Mouse (Mus musculus) stomach, embryonic 14.5 days (tissue): ENCODE measurements around the gene Ccdc61. TPM values are rescaled to one million over a fixed set of nuclear protein-coding genes. Genes with fewer than 3 reads are reported as not detected.

ENCODE experiments used
- ATAC-seq: fragments of 200-750 bp; cut with Nextera tagmentation; 2 replicates; pipeline ENCODE4 v1.8.0; 2017; ENCODE audit warnings: low read depth, moderate TSS enrichment; ENCODE audit not compliant: insufficient number of reproducible peaks, insufficient read depth, low FRiP score
- H3K27ac ChIP-seq: fragments of 300-500 bp; sonication (generic); 2 replicates; pipeline ENCODE4 v1.5.1; 2014; ENCODE audit warnings: mild to moderate bottlenecking, low read length, moderate library complexity, mixed read lengths
- H3K27me3 ChIP-seq: fragments of 300-500 bp; sonication (generic); 2 replicates; pipeline ENCODE4 v1.6.1; 2014; ENCODE audit warnings: low read length, control low read depth, mixed read lengths; ENCODE audit not compliant: control insufficient read depth, insufficient read depth
- H3K36me3 ChIP-seq: fragments of 300-500 bp; sonication (generic); 2 replicates; pipeline ENCODE4 v1.6.1; 2014; ENCODE audit warnings: mild to moderate bottlenecking, control low read depth, low read length, moderate library complexity, mixed read lengths; ENCODE audit not compliant: control insufficient read depth, insufficient read depth
- H3K4me1 ChIP-seq: fragments of 300-500 bp; sonication (generic); 2 replicates; pipeline ENCODE4 v1.6.1; 2014; ENCODE audit warnings: low read length, control low read depth, mixed read lengths; ENCODE audit not compliant: control insufficient read depth, insufficient read depth
- H3K4me2 ChIP-seq: fragments of 300-500 bp; sonication (generic); replicated peaks from 2 replicates; pipeline ENCODE4 v1.6.1; 2014; ENCODE audit warnings: low read depth, low read length, control low read depth
- H3K4me3 ChIP-seq: fragments of 300-500 bp; sonication (generic); 2 replicates; pipeline ENCODE4 v1.5.1; 2014; ENCODE audit warnings: low read depth, low read length, control low read depth
- H3K9ac ChIP-seq: fragments of 300-500 bp; sonication (generic); replicated peaks from 2 replicates; pipeline ENCODE4 v1.6.1; 2014; ENCODE audit warnings: low read depth, mild to moderate bottlenecking, control low read depth, low read length, moderate library complexity, mixed read lengths
- H3K9me3 ChIP-seq: fragments of 300-500 bp; sonication (generic); 2 replicates; pipeline ENCODE4 v1.6.1; 2016; ENCODE audit warnings: low read depth, low read length, control low read depth; ENCODE audit not compliant: control insufficient read depth
- WGBS: fragments of 180-500 bp; shearing (Covaris S2); extraction: QIAGEN DNeasy Blood & Tissue Kit; methylation state at CpG from one replicate; pipeline ENCODE4 v1.1.7; 2014; 5-methylcytosine and 5-hydroxymethylcytosine counted together
- polyA plus RNA-seq: library from polyadenylated mRNA; unstranded; fragments of >200 nt; fragmentation: Nextera tagmentation; extraction: Ambion mirVana; gene quantifications from 2 replicates; pipeline ENCODE4 v1.2.1, GENCODE M21; 2014

Gene Ccdc61
- polyA plus RNA-seq, 1 experiment from 2014 or later, result 18.5 TPM

DNA sequence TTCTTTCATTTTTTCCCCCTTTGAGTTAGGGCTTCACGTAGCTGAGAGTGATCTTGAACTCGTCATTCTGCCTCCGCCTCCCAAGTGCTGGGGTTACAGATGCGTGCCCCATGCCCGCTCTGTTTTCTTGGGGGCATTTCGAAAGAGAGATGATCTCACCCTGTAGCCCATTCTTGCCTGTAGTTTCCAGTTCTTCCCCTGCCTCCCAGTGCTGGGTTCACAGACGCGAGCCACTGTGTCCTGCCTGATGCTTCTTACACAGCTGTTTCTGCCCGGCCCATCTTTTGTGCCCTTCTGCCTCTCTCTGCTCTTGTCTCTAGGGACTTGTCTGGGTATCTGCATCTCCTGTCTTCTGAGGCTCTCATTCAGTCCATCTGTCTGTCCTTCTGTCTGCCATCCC lies 32.6 kb upstream of the Ccdc61 start:
- no peak overlapping the region for H3K9ac ChIP-seq
- no peaks in the 10 kb centered on the region for H3K36me3 ChIP-seq
- H3K9me3 ChIP-seq, result no peaks in the 10 kb centered on the region
- H3K27me3 ChIP-seq, result no peaks in the 10 kb centered on the region
- no peak overlapping the region for H3K4me2 ChIP-seq
- 54% methylated on average over 9 of the region's 9 CpGs for WGBS
- H3K27ac ChIP-seq, result no peak overlapping the region
- ATAC-seq, result no peak
- no peaks in the 10 kb centered on the region for H3K4me1 ChIP-seq
- H3K4me3 ChIP-seq, result no peak overlapping the region

DNA sequence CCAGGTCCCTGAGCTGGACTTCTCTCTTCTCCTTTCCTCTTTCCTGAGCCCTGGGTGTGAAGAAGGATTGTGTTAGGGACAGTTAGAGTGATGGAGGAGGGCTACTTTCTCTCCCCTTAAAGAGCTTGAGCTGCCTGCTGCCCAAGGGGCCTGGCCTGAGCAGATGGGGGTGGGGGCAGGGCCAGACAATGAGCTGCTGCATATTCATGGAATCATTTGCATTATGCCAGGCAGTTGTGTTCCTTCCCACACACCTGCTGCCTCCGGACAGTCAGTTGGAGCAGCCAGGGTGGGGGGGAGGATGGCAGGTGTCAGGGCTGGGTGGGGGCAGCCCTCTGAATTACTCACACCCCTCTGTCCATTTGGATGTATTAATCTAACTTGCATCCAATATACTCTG lies 32.2 kb upstream of the Ccdc61 start:
- Histone ChIP-seq H3K4me1 (no peaks in the 10 kb centered on the region), H3K9me3 (no peaks in the 10 kb centered on the region), H3K27ac (no peak overlapping the region), H3K4me2 (no peak overlapping the region), H3K4me3 (no peak overlapping the region), H3K36me3 (no peaks in the 10 kb centered on the region), H3K27me3 (no peaks in the 10 kb centered on the region), H3K9ac (no peak overlapping the region)
- 27% methylated on average over 1 of the region's 1 CpGs for WGBS
- ATAC-seq, result no peak

DNA sequence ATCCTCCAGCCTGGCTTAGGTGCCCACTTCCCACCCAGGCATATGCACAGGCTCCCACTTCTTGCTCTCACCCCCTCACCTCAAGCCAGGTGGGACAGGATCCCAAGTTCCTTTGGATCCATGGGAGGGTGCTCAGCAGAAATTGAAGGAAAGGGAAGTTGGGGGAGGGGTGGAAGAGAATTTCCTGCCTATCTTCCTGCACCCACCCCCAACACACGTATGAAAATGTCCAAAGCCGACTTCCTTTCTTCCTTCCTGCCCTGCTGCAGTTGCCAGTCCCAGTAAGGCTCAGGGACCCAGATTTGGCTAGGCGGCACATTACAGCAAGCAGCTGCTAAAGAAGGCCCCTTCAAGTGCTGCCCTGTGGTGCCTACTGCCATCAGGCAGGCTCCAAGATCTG lies 17.5 kb upstream of the Ccdc61 start:
- Histone ChIP-seq H3K36me3 (no peaks in the 10 kb centered on the region), H3K9me3 (no peaks in the 10 kb centered on the region), H3K4me2 (no peak overlapping the region; the same call in 1 of the 2 replicates), H3K4me1 (no peaks in the 10 kb centered on the region), H3K9ac (no peak overlapping the region), H3K27ac (no peak overlapping the region), H3K27me3 (0 out of 2 replicates have a peak, but pooled peaks cover 20% of the 10 kb centered on the region), H3K4me3 (no peak overlapping the region)
- no peak for ATAC-seq
- WGBS, result 20% methylated on average over 3 of the region's 3 CpGs

DNA sequence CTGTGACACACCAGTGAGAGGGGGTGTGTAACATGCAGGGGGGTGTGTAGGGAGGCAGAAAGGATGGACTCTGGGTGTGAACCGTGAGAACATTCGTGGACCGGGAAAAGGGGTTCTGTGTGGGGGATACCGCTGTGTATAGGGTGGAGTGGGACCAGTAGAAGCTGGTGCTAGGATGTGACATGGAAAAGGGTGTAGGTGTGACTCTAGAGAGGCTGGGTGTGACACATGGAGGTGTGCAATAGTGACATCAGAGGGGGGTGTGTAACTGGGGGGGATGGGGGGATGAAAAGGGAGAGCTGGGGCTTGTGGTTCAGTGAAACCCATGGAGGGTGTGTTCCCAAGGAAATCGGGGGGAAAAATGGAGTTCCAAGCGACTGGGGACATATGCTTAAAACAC lies 16.7 kb upstream of the Ccdc61 start:
- Histone ChIP-seq H3K27ac (no peak overlapping the region; the same call in 1 of the 2 replicates), H3K4me3 (peak overlapping the region; percentile 45), H3K9ac (no peak overlapping the region), H3K4me1 (no peaks in the 10 kb centered on the region), H3K27me3 (0 out of 2 replicates have a peak, but pooled peaks cover 20% of the 10 kb centered on the region), H3K36me3 (no peaks in the 10 kb centered on the region), H3K9me3 (no peaks in the 10 kb centered on the region), H3K4me2 (peak overlapping the region; percentile 92)
- ATAC-seq, result no peak
- WGBS, result 47% methylated on average over 6 of the region's 6 CpGs

DNA sequence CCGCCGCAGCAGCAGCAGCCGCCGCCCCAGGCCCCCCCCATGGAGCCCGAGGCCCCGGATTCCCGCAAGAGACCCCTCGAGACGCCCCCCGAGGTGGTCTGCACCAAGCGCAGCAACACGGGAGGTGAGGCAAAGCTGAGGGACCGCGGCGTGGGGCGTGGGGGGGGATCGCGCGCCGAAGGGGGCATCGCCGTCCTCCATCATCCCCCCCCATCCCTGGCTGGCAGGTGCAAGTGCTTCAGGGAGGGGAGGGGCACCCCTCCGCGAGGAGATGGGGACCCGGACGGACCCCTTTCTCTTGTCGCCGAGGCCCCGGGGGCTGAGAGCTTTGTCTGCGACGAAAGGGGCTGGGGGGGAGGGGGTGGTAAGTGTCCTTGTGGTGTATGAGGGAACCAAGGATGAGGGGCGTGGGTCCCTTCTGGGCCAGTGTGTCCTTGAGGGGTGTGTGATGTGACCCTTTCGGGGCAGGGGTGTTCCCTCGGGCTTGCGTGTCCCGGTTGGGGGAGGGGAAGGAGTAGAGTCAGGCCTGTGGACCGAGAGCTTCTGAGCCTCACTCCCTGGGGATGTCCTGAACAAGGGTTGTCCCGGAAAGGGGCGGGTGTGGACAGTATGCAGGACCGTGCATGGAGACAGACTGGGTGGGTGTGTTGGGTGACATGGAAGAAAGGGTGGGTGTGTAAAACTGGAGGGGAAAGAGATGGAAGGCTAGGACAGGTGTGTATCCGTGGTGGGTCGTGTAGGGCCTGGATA lies 16.0 kb upstream of the Ccdc61 start:
- Histone ChIP-seq H3K4me3 (peak overlapping the region; percentile 45), H3K36me3 (no peaks in the 10 kb centered on the region), H3K27me3 (0 out of 2 replicates have a peak, but pooled peaks cover 20% of the 10 kb centered on the region), H3K9ac (peak overlapping the region; percentile 50; the same call in 1 of the 2 replicates), H3K27ac (no peak overlapping the region), H3K4me2 (peak overlapping the region; percentile 92), H3K4me1 (no peaks in the 10 kb centered on the region), H3K9me3 (no peaks in the 10 kb centered on the region)
- WGBS, result 3% methylated on average over 32 of the region's 42 CpGs
- ATAC-seq, result no peak

DNA sequence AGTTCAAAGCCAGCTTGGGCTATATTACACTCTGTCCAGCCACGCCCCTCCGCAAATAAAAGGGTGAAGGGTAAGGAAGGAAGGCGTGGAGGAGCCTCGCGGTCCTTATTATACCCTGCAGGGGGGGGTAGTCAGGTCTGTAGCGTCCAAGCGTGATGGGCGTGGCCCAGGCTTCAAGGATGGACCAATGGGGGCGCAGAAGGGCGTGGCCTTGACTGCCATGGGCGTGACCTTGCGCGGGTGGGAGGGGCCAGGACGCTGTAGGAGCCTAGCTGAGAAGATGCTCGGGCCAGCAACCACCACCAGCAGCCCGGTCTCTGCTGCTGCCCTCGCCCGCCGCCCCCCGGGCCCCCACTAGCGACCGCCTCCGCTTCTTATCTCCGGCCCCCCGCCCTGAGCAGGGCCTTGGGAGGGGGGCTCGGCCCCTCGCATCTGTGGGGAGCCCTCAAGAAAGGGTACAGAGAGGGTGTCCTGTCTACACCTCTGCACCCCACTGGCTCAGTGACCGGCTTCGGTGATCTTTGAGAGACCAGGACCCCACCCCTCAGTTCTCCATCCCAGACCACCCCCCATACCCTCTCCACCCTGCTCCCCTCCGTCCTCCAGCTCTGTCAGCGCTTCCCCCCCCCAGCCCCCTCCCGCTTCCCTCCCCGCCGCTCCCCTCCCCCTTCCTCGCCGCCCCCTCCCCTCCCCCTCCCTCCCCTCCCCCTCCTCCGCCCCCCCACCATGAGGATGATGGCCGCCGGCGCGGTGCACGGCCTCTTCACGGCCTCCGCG lies 15.1 kb upstream of the Ccdc61 start, which contains the start of gene Nova2:
TSS of gene Nova2 (plus strand) at position 727 of the 777 bp plus-strand sequence.
- 1% methylated on average over 30 of the region's 45 CpGs for WGBS
- ATAC-seq, result peak; percentile 88
- Histone ChIP-seq H3K9me3 (no peaks in the 10 kb centered on the region), H3K4me1 (no peaks in the 10 kb centered on the region), H3K36me3 (no peaks in the 10 kb centered on the region), H3K4me3 (peak within 1 kb of the TSS; percentile 45), H3K27ac (no peak within 1 kb of the TSS), H3K4me2 (peak within 1 kb of the TSS; percentile 92), H3K27me3 (0 out of 2 replicates have a peak, but pooled peaks cover 20% of the 10 kb centered on the region), H3K9ac (peak within 1 kb of the TSS; percentile 50; the same call in 1 of the 2 replicates)

DNA sequence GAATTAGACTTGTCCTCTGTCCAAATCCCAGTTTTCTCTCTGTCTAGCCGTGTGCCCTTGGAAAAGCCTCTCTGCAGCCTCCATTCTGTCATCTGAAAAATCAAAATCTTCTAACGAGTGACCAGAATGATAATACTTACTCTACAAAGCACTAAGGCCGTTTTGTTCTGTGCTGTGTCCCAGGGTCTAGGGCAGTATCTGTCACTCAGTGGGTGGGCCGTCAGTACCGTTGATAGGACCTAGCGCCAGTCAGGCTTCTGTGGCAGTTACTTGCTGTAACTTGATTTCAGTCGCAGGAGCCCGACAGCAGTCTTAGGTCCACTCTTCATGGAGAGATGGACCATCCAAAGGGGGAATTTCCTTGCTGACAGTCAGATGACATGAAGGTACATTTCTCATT lies 14.1 kb upstream of the Ccdc61 start:
- 14% methylated on average over 8 of the region's 8 CpGs for WGBS
- no peak for ATAC-seq

DNA sequence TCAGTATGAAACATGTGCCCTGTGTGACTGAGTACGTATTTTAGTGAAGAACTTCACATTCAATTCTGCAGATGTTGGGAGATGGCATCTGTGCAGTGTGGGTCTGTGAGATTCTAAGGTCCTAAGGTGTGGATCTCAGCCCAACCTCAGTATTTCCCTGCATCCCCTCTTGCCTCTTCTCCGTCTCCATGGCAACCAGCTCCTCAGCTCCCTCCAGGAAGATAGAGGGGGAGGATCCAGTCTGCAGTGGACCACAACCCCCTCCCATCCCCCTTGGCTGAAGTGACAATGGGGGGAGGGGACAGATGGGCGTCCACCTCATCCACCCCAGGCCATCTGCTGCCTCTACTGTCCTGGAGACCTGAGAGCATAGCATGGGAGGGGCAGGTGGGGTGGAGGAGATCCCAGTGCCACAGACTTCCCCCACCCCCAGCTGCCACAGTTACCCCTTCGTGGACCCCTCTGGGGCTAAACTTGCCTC lies 13.5 kb upstream of the Ccdc61 start:
- no peak overlapping the region for H3K9ac ChIP-seq
- H3K27me3 ChIP-seq, result 0 out of 2 replicates have a peak, but pooled peaks cover 20% of the 10 kb centered on the region
- no peak overlapping the region for H3K4me3 ChIP-seq
- no peak overlapping the region for H3K27ac ChIP-seq
- H3K9me3 ChIP-seq, result no peaks in the 10 kb centered on the region
- no peaks in the 10 kb centered on the region for H3K4me1 ChIP-seq
- 38% methylated on average over 4 of the region's 4 CpGs for WGBS
- no peaks in the 10 kb centered on the region for H3K36me3 ChIP-seq
- ATAC-seq, result no peak
- H3K4me2 ChIP-seq, result no peak overlapping the region

More for the DNA sequence above, 14.1 kb upstream of the Ccdc61 start:
- no peak overlapping the region for H3K4me3 ChIP-seq
- H3K9me3 ChIP-seq, result no peaks in the 10 kb centered on the region
- no peaks in the 10 kb centered on the region for H3K36me3 ChIP-seq
- H3K4me2 ChIP-seq, result no peak overlapping the region
- H3K9ac ChIP-seq, result no peak overlapping the region
- H3K27ac ChIP-seq, result no peak overlapping the region
- no peaks in the 10 kb centered on the region for H3K4me1 ChIP-seq
- 0 out of 2 replicates have a peak, but pooled peaks cover 20% of the 10 kb centered on the region for H3K27me3 ChIP-seq
